Mouse (Mus musculus) layer of hippocampus, adult 11-12 months (tissue): ENCODE data around the gene Gm42688.

Source experiments
- DNase-seq: peaks from one replicate; pipeline ENCODE4 v3.0.0; 2022; ENCODE audit warnings: low spot score

Gene Gm42688

GRCm38 (mm10) chr6:83086121-83087035 lies 15.0 kb upstream of the Gm42688 start, which contains the start of gene Lbx2:
Gene Lbx2, plus strand, starts transcription at chr6:83086367.
- DNase-seq: no peak

GRCm38 (mm10) chr6:83087205-83087925 lies 14.1 kb upstream of the Gm42688 start:
- no peak for DNase-seq

DNA sequence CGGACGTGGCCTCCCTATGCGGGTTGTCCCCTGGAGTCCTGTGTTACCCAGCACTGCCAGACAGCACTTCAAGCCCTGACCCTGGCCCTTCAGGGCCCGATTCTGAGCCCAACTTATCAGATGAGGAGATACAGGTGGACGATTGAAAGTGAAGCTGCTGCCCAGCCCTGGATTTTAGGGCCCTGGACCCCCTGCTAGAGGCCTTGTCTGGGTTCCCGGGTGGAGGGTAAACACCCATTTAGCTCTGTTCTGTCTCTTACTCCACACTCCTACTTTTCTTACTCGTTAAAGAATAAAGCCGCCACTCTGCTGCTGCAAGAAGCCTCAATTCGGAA lies 13.5 kb upstream of the Gm42688 start:
- DNase-seq: no peak

DNA sequence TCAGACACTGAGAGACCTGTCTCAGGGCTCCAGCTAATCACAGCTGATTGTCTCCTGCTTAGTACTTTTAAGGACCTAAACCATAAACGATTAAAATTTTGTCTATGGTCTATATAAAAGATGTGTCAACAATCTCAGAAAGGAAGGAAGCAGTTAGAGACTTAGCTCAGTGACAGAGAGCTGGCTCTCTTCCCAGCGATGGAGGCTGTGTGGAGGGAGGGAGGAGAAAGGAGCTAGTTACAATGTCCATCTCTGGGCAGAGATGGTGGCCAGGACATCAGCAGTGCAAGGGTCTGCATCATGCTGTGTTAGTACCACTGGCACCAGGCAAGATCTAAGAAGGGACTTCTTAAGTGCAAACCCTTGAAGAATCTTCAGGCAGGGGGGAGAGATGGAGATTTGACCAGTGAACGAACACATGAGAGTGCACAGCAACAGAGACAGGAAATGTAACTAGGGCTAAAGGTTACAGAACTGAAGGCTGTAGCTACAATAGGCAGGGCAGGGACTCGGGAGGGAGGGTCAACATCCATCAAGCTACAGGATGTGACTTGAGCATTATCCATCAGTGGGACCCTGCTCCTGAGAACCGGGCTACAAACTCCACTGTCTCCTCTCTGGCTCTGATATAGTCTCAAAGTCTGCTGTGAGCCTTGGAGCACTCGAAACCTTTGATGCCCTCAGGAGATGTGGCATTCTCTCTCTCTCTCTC lies 8.8 kb upstream of the Gm42688 start:
- no peak for DNase-seq

DNA sequence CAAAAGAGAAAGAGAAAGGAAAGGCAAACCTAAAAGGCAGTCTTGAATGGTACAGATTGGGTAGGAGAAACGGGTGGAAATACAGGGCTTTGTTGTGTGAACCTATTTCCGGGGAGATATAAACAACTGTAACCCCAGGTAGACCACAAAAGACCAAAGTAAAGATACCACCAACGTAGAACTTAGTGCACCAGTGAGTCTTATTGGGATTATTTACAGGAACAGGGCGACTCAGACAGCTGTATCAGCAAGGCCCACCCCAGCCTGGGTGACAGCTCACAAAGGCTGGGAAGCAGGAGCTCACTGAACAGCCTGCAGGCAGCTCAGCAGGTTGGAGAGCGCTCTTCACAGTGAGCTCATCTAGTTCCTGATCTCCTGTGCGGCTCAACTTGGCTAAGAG lies 5.4 kb upstream of the Gm42688 start:
- DNase-seq: no peak

- no peak for DNase-seq
These were observed 3.0 kb upstream of the Gm42688 start for GRCm38 (mm10) chr6:83098411-83098810.

- no peak for DNase-seq
These were observed 505 bp downstream of the Gm42688 start for GRCm38 (mm10) chr6:83101688-83102556.

DNA sequence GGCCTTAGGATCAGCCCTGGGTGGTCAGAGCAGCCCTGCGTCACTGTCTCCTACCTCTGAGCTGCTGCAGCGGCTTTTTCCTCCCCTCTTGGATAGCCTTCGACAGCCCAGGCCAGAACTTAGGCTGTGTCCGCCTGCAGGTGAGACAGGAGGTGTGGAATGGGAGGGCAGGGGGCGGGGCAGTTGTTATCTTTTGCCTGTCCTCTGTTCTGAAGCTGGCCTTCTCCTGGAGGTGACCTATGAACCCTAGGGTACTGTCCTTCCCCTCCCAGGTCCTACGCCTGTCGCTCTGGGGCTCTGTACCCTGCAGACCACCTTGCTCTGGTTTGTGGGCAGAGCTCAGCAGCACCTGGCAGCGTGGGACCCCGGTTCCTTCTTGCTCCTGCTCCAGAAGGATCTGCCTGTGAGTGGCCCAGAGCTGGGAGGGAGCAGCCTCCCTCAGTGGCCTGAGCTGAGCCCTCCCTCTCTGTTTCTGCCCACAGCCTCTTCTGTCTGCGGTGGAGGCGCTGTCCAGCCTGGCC lies 1.8 kb downstream of the Gm42688 start:
- no peak for DNase-seq

DNA sequence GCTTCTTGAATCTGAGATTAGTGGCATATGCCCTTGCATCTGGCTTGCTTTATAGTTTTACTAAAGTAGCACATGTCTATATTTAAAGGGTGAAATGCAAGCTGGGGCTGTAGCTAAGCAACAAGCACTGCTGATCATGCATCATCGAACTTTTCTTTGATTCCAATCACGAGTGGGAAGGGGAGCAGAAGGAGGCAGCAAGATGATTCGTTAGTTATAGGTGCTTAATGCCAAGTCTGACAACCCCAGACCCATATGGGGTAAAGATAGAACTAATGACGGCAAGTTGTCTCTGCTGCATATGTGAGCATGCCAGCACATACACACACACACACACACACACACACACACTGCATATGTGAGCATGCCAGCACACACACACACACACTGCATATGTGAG lies 2.7 kb downstream of the Gm42688 start:
- DNase-seq: peak; percentile 52

DNA sequence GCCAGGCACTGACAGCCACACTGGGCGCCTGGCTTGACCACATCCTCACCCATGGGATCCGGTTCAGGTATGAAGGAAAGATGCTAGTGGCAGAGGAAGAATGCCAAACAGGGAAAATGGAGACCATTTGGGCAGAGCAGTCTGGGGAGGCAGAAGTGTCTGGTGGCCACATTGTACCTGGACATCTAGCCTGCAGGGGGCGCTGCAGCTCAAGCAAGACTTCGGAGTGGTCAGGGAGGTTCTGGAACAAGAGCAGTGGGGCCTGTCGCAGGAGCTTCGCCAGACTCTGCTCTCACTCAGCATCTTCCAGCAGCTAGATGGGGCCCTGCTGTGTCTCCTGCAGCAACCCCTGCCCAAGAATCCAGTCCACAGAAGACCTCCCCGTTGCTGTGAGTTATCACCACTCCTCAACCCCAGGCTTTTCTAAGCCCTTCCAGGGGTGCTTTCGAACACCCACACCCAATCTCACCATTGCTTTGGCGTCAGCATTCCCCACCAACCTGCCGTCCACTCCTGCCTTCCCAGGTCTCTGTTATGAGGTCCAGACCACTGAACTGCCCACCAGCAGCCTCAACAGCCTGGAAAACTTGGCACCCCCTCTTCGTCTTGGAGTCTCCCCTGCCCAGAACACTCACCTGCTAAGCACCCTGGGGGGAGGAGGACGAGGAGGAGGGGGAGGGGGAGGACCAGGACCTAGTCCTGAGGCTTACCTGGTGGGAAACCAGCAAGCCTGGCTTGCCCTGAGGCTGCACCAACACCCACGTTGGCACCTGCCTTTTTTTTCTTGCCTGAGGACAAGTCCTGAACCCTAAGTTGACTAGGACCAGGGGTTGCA lies 6.4 kb downstream of the Gm42688 start:
- DNase-seq: peak; percentile 81

GRCm38 (mm10) chr6:83108762-83109668 lies 7.6 kb downstream of the Gm42688 start, which contains the start of gene Mrpl53:
Gene Mrpl53, plus strand, starts transcription at chr6:83109040.
- peak; percentile 79 for DNase-seq

GRCm38 (mm10) chr6:83111510-83112136 lies 10.2 kb downstream of the Gm42688 start:
- DNase-seq: no peak

DNA sequence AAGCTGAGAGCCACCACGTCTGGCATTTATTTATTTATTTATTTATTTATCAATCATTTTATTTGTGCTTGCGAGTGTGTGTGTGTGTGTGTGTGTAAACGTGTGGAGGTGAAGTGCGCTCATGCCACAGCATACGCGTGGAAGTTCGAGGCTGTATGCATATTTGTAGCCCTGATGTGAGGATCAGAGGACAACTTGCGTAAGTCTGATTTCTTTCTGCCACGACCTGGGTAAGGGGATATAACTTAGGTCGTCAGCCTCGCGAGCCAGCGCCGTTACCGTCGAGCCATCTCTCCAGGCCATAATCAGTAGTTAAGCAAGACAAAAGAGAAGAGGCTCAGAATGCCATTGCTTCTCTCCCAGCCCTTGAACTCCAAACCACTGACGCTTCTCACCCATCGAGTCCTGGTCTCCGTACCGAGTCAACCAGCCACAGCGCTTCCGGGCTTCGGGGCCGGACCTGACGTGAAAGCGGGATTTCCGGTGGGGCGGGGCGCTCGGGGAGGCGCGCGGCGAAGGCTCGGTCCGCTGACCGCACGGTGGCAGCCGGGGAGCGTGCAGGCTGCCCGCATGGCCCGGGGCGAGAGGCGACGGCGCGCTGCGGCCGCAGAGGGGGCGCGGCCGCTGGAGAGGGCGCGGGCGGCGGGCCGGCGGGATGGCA lies 13.7 kb downstream of the Gm42688 start, which contains the start of gene Mogs:
Gene Mogs, plus strand, starts transcription at position 486 of the 661 bp plus-strand sequence.
- peak; percentile 91 for DNase-seq

- peak; percentile 33 for DNase-seq
These were observed 14.4 kb downstream of the Gm42688 start for GRCm38 (mm10) chr6:83115682-83116372.

DNA sequence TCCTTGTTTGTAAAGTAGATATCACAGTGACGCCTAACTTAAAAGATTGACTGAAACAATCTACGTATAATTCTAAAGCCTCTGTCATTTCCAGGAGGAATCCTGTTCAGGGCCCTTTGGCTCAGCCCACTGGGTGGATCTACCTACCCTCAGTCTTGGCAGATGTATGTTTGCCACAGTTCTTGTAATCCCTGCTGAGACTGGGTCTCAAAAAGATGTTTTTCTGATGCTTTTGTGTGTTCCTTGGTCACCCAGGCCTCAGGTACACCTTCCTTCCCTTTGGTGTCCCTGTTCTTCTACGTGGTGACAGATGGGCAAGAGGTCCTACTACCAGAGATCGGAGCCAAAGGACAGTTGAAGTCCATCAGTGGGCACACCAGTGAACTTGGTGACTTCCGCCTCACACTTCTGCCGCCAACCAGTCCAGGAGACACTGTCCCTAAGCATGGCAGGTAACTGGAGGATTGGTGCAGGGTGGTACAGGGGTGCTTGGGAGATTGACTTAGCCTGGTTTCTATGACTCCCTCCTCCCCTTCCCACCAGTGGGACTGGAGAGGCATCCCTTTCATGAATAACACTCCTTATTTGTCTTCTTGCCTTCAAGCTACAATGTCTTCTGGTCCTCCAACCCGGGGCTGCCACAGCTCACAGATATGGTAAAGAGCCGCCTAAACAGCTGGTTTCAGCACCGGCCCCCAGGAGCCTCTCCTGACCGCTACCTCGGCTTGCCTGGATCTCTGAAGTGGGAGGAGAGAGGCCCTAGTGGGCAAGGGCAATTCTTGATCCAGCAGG lies 15.2 kb downstream of the Gm42688 start:
- DNase-seq: no peak

DNA sequence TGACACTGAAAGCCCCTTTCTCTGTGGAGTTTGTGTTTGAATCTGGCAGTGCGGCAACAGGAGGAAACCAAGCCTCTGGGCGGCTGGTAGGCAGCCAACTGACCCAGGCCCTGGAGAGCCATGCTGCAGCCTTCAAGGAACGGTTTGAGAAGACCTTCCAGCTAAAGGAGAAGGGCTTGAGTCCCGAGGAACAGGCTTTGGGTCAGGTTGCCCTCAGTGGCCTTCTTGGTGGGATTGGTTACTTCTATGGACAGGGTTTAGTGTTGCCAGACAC lies 15.7 kb downstream of the Gm42688 start:
- DNase-seq: no peak

- no peak for DNase-seq
These were observed 16.2 kb downstream of the Gm42688 start for GRCm38 (mm10) chr6:83117616-83118015.
